Mouse (Mus musculus): ENCODE measurements around the gene Gdf10. TPM values are rescaled to one million over a fixed set of nuclear protein-coding genes. Genes with fewer than 3 reads are reported as not detected.

Gdf10 gene
- polyA plus RNA-seq, 1 experiment, result not detected

DNA sequence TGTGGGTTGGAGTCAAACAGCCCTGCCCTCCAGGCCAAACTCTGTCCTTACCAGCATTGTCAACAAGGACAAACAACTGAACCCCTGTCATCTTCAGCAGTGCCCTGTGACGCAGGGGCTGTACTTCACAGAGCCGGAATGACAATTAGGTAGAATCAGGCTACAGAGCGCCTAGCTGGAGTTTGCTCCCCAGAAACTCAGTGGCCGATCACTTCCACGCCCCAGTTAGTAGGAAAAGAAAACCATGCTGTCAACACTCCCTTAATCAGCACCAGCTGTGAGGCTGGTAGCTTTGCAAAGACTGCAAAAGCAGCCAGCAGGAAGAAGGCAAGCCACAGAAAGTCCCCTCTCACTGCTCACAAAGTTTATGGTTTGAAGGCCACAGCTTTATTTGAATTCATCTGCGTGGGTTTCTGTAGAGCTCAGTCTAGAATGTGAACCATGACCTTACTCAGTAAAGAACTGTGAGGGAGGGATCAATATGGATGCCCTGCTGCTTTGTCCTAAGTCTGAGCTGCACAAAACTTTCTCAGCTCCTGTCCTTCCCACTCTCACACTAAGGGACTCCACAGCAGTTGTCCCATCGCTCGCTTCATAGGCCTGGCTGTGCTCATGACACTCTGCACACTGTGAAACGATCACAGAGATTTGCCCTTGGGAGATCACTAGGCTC lies 26.6 kb upstream of the Gdf10 start:
- TF ChIP-seq FLI1 (IDR thresholded peaks at IDR 0.05; ENCODE audit: low read length) (no peak), GATA1 (IDR thresholded peaks at IDR 0.05; ENCODE audit: borderline replicate concordance, low read length) (no peak)
- H3K27me3 ChIP-seq (replicated peaks), result no peaks in the 10 kb centered on the region
- H3K9me3 ChIP-seq, result peaks cover 9% of the 10 kb centered on the region; the same call in 1 of the 2 replicates
- H3K4me3 ChIP-seq (replicated peaks), result no peak overlapping the region
- no peaks in the 10 kb centered on the region for H3K4me1 ChIP-seq
- no peaks in the 10 kb centered on the region for H3K36me3 ChIP-seq (replicated peaks; ENCODE audit: low read length)

DNA sequence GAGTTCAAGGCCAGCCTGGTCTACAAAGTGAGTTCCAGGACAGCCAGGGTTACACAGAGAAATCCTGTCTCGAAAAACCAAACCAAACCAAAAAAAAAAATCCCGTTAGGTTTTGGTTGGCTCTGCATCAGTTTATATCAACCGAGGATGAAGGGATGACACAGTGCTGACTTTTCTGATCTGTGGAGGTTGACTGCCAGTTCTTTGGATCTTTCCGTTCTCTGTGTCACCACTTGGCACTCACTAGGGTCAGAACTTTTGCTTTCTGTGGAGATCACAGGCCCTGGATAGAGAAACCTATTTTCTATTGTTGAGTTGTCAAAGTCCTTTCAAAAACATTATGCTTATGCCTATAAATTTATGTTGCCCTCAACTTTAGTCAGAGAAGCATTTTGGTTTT lies 20.6 kb upstream of the Gdf10 start:
- Histone ChIP-seq H3K27me3 (replicated peaks) (no peaks in the 10 kb centered on the region), H3K4me3 (replicated peaks) (no peak overlapping the region), H3K9me3 (peaks cover 8% of the 10 kb centered on the region; the same call in 1 of the 2 replicates), H3K4me1 (no peaks in the 10 kb centered on the region), H3K36me3 (replicated peaks; ENCODE audit: low read length) (no peaks in the 10 kb centered on the region)
- no peak for TF ChIP-seq FLI1 (IDR thresholded peaks at IDR 0.05; ENCODE audit: low read length)
- TF ChIP-seq GATA1 (IDR thresholded peaks at IDR 0.05; ENCODE audit: borderline replicate concordance, low read length), result no peak

DNA sequence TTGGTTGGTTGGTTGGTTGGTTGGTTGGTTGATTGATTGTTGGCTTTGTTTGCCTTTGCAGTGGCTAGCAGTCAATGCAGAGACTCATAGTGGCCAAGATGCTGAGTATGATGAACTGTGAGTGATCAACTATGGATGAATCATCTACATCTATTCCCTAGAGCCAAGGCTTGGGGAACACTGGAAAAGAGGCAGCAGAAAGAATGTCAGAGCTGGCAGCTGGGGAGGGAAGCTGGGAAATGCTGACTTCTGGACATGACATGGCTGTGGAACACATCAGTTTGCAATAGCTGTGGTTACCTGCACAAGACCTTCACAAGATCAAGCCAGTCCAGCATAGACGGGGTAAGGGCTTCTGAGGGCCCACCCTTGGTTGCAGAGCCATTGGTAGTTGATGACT lies 20.2 kb upstream of the Gdf10 start:
- TF ChIP-seq FLI1 (IDR thresholded peaks at IDR 0.05; ENCODE audit: low read length) (no peak), GATA1 (IDR thresholded peaks at IDR 0.05; ENCODE audit: borderline replicate concordance, low read length) (no peak)
- Histone ChIP-seq H3K4me1 (no peaks in the 10 kb centered on the region), H3K4me3 (replicated peaks) (no peak overlapping the region), H3K36me3 (replicated peaks; ENCODE audit: low read length) (no peaks in the 10 kb centered on the region), H3K27me3 (replicated peaks) (no peaks in the 10 kb centered on the region), H3K9me3 (peaks cover 10% of the 10 kb centered on the region; the same call in 1 of the 2 replicates)

DNA sequence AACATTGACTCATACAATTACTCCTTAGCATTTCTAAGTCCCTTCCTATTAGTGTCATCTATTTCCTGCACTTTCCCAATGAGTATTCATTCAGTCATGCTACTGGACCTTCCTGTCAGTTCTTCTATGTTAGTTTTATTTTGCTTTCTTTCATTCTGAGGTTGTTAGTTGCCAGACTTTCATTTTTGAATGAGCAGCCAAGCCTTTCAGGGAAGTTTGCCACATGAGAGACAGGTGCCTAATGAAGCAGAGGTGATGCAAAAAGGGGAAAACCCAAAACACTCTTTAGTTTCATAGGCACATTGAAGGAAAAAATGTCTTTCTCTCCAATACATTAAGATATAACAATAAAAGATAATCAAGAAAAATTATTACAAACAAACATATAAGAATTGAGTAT lies 18.5 kb upstream of the Gdf10 start:
- TF ChIP-seq GATA1 (IDR thresholded peaks at IDR 0.05; ENCODE audit: borderline replicate concordance, low read length) (no peak), FLI1 (IDR thresholded peaks at IDR 0.05; ENCODE audit: low read length) (no peak)
- H3K27me3 ChIP-seq (replicated peaks), result no peaks in the 10 kb centered on the region
- H3K9me3 ChIP-seq, result peaks cover 12% of the 10 kb centered on the region; the same call in 1 of the 2 replicates

DNA sequence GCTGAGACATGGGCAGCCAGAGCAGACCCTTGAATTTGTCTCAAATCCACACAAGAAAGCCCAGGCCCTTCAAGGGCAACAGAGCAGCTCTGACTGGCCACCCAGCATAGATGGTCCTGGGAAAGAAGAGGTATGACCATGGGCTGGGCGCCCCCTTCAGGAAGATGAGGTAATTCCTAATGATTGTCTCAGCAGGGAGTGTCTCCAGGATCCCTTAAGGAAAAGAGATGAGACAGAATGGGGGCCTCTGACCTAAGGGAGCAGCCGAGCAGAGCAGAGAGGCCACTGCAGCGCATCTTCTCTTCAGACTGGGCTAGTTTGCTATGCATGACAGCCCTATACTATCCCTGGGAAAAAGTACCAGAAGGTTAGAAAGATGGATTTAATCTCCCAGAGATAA lies 9.7 kb upstream of the Gdf10 start:
- H3K9me3 ChIP-seq, result peaks cover 6% of the 10 kb centered on the region; the same call in 1 of the 2 replicates
- TF ChIP-seq FLI1 (IDR thresholded peaks at IDR 0.05; ENCODE audit: low read length) (no peak), GATA1 (IDR thresholded peaks at IDR 0.05; ENCODE audit: borderline replicate concordance, low read length) (no peak)
- peaks cover 1% of the 10 kb centered on the region for H3K27me3 ChIP-seq (replicated peaks)
- no peaks in the 10 kb centered on the region for H3K36me3 ChIP-seq (replicated peaks; ENCODE audit: low read length)
- no peaks in the 10 kb centered on the region for H3K4me1 ChIP-seq
- no peak overlapping the region for H3K4me3 ChIP-seq (replicated peaks)

More for the DNA sequence above, 18.5 kb upstream of the Gdf10 start:
- no peaks in the 10 kb centered on the region for H3K36me3 ChIP-seq (replicated peaks; ENCODE audit: low read length)
- H3K4me1 ChIP-seq, result no peaks in the 10 kb centered on the region
- no peak overlapping the region for H3K4me3 ChIP-seq (replicated peaks)

DNA sequence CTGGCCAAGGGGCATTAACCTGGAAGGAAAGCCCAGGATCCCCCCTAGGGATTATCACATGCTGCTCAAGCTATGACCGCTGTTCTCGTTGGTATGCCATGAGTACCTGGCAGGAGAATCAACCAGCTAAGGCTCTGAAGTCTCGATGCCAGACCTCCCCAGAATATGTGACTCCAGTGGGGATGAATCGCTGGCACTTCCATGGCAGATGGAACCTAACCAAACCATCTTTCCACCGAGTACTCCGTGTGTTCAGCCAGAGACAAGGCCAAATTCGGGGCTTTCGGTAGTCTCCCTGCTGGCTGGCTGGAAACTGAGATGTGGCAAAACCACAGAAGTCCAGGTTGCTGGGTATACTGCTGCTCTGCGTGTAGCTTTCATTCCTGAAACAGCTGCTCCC lies 9.2 kb upstream of the Gdf10 start:
- Histone ChIP-seq H3K4me3 (replicated peaks) (no peak overlapping the region), H3K4me1 (no peaks in the 10 kb centered on the region), H3K9me3 (0 out of 2 replicates have a peak, but pooled peaks cover 6% of the 10 kb centered on the region), H3K36me3 (replicated peaks; ENCODE audit: low read length) (no peaks in the 10 kb centered on the region), H3K27me3 (replicated peaks) (peaks cover 1% of the 10 kb centered on the region)
- TF ChIP-seq FLI1 (IDR thresholded peaks at IDR 0.05; ENCODE audit: low read length), result no peak
- TF ChIP-seq GATA1 (IDR thresholded peaks at IDR 0.05; ENCODE audit: borderline replicate concordance, low read length), result no peak

DNA sequence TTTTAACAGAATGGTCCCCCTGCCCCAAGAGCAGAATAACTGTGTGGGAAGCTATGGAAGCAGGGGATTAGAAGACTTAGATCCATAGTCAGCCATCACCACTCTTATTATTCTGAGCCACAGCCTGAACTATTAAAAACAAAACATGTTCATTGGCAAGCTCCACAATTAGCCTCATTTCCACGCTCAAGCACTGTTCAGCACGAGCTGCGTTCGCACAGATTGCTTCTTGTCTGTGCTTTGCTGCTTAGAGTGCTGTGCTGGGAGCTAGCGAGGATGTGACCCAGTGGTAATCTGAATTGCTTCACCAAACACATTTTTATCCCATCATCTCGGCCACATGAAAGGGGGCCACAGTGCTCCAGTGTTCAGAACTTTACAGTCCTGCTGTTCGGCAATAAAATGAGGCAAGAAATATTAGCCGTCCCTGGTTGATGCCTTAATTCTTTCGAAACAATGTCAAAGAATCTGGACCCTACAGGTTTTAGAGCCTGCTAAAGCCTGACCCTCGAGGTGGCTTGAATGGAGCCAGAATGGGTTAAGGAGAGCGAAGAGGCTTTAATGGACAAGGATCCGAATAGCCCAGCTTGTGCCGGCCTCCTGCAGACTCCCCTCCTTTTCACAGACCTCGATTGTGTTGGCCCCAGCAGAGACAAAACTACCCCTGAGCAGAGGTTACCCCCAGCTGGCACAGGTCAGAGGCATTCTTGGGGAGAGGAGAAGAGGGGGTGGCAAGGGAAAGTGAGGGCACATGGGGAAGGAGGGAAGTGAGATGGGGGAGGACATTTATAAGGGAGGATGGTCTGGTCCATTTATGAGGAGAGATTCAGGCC lies 2.4 kb upstream of the Gdf10 start:
- Histone ChIP-seq H3K27me3 (replicated peaks) (peaks cover 33% of the 10 kb centered on the region), H3K36me3 (replicated peaks; ENCODE audit: low read length) (no peaks in the 10 kb centered on the region), H3K4me1 (no peaks in the 10 kb centered on the region; the same call in 1 of the 2 replicates), H3K4me3 (replicated peaks) (no peak overlapping the region), H3K9me3 (0 out of 2 replicates have a peak, but pooled peaks cover 3% of the 10 kb centered on the region)
- no peak for TF ChIP-seq GATA1 (IDR thresholded peaks at IDR 0.05; ENCODE audit: borderline replicate concordance, low read length)
- TF ChIP-seq FLI1 (IDR thresholded peaks at IDR 0.05; ENCODE audit: low read length), result no peak

DNA sequence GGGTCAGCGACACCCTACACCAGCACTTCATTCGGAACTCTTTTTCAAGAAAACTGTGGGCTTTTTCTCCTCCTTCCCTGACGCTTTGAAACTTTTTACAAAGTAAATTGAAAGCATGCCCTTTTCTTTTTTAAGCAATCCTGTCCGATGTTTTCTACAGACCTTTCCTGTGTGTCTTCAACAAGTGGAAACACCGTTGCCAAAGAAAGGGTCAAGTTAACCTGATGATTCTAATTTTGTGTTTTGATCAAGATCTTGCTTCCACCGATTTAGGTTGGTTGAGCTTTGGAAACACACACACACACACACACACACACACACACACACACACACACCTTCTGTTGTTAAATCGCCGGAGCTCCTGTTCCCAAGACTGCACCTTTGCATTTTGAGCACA lies 618 bp upstream of the Gdf10 start:
- Histone ChIP-seq H3K4me1 (no peaks in the 10 kb centered on the region; the same call in 1 of the 2 replicates), H3K9me3 (0 out of 2 replicates have a peak, but pooled peaks cover 3% of the 10 kb centered on the region), H3K27me3 (replicated peaks) (peaks cover 33% of the 10 kb centered on the region), H3K4me3 (replicated peaks) (no peak overlapping the region), H3K36me3 (replicated peaks; ENCODE audit: low read length) (no peaks in the 10 kb centered on the region)
- TF ChIP-seq FLI1 (IDR thresholded peaks at IDR 0.05; ENCODE audit: low read length), result no peak
- no peak for TF ChIP-seq GATA1 (IDR thresholded peaks at IDR 0.05; ENCODE audit: borderline replicate concordance, low read length)

DNA sequence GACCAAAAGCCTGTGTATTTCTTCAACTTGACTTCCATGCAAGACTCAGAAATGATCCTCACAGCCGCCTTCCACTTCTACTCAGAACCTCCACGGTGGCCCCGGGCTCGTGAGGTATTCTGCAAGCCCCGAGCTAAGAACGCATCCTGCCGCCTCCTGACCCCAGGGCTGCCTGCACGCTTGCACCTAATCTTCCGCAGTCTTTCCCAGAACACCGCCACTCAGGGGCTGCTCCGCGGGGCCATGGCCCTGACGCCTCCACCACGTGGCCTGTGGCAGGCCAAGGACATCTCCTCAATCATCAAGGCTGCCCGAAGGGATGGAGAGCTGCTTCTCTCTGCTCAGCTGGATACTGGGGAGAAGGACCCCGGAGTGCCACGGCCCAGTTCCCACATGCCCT lies 8.5 kb downstream of the Gdf10 start:
- H3K4me3 ChIP-seq (replicated peaks), result no peak overlapping the region
- peaks cover 13% of the 10 kb centered on the region for H3K27me3 ChIP-seq (replicated peaks)
- H3K36me3 ChIP-seq (replicated peaks; ENCODE audit: low read length), result no peaks in the 10 kb centered on the region
- no peaks in the 10 kb centered on the region; the same call in 1 of the 2 replicates for H3K9me3 ChIP-seq
- H3K4me1 ChIP-seq, result no peaks in the 10 kb centered on the region
- TF ChIP-seq GATA1 (IDR thresholded peaks at IDR 0.05; ENCODE audit: borderline replicate concordance, low read length) (no peak), FLI1 (IDR thresholded peaks at IDR 0.05; ENCODE audit: low read length) (no peak)
